Mouse (Mus musculus) brain, embryonic 14.5 days (tissue): Measurements from ENCODE around the gene Smarca2. TPM values are rescaled to one million over a fixed set of nuclear protein-coding genes. Genes with fewer than 3 reads are reported as not detected.
A peak's percentile ranks its signal among the peaks of the same experiment; 100 is the strongest.
"Not testable (repeated sequence)": the region's sequence is repeated elsewhere in the genome, so short reads cannot be mapped to it uniquely, and the experiment has no call there.

Source experiments
- DNase-seq: peaks from one replicate; pipeline ENCODE4 v3.0.0-alpha.2; 2011; ENCODE audit warnings: low read depth
- CTCF ChIP-seq: fragments of 200-500 bp; IDR thresholded peaks from 2 replicates; pipeline ENCODE4 v1.5.1; 2012; ENCODE audit warnings: inconsistent platforms, mild to moderate bottlenecking, moderate library complexity, borderline replicate concordance; ENCODE audit not compliant: insufficient read depth, insufficient read length; ENCODE audit errors: extremely low read depth
- POLR2A ChIP-seq: fragments of 200-500 bp; IDR thresholded peaks from 2 replicates; pipeline ENCODE4 v1.6.1; 2012; ENCODE audit warnings: mild to moderate bottlenecking, inconsistent platforms, borderline replicate concordance; ENCODE audit not compliant: poor library complexity, insufficient read depth, insufficient read length, severe bottlenecking; ENCODE audit errors: extremely low read depth
- polyA plus RNA-seq: library from polyadenylated mRNA; depleted of rRNA; stranded (reverse); fragments of >200 nt; gene quantifications from 2 replicates; pipeline ENCODE4 v1.2.3, GENCODE M21; 2012

Smarca2 gene
- polyA plus RNA-seq, 1 experiment: 100 TPM

DNA sequence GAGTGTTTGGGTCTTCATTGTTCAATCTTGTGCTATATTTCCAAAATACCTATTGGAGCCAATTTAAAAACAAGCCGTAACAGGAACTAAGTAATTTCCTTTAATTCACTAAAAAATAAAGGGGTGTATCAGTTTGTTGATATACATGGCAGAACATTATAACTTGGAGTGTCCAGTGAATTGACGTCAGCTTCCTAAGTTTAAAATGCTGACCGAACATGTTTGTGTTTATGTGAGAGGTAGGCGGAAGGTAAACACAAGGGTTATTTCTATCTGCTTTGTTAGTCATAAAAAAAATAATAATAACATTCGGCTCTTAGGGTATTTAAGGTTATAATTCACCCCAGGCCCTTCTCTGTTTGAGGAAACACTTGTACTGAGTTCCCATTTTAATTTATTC, 12.4 kb downstream of the Smarca2 start:
- DNase-seq: no peak
- TF ChIP-seq CTCF (no peak), POLR2A (no peak)

DNA sequence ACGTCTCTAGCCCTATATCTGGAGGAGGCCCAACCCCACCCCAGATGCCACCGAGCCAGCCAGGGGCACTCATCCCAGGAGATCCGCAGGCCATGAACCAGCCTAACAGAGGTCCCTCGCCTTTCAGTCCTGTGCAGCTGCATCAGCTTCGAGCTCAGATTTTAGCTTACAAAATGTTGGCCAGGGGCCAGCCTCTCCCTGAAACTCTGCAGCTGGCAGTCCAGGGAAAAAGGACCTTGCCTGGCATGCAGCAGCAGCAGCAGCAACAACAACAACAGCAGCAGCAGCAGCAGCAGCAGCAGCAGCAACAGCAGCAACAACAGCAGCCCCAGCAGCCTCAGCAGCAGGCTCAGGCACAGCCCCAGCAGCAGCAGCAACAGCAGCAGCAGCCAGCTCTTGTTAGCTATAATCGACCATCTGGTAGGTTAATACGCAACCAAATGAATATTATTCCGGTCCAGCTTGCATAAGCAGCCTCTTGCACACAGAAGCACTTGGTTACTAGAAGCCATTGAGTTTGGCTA, 25.9 kb downstream of the Smarca2 start:
- DNase-seq: peak; percentile 84
- TF ChIP-seq POLR2A (no peak), CTCF (no peak)

DNA sequence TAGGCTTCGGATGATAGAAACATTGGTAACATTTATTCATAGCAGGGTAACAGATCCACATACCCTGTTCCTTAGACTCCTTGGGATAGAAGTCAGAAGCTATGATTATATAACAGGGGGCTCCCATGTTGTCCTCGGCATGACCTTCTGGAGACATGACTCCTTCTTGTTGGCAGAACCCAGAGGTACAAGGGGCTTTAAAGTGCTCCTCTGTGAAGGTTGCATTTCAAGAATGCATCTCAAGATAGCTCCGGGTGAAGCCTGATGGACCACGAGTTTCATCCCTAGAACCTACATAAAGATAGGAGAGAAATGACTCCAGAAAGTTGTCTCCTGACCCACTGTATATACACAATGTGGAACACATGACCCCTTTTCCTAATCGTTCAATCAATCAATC, 27.4 kb downstream of the Smarca2 start:
- TF ChIP-seq CTCF (no peak), POLR2A (no peak)

DNA sequence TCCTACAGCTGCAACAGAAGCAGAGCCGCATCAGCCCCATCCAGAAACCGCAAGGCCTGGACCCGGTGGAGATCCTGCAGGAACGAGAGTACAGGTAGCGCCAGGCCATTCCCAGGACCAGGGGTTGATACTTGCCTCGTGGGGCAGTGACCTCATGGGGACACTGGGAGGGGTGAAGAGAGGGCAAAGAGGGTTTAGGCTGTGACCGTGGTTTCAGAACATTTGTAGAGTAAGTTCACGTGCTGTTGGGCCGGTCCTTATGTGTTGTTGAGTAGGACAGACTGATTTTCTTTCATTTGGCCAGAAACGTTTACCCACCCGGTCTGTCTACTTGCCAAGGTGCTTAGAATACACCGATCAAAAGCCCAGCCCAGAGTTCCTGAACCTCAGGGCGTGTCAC, 35.7 kb downstream of the Smarca2 start:
- DNase-seq: no peak
- TF ChIP-seq POLR2A (no peak), CTCF (no peak)

More for the DNA sequence above, 27.4 kb downstream of the Smarca2 start:
- DNase-seq: no peak

DNA sequence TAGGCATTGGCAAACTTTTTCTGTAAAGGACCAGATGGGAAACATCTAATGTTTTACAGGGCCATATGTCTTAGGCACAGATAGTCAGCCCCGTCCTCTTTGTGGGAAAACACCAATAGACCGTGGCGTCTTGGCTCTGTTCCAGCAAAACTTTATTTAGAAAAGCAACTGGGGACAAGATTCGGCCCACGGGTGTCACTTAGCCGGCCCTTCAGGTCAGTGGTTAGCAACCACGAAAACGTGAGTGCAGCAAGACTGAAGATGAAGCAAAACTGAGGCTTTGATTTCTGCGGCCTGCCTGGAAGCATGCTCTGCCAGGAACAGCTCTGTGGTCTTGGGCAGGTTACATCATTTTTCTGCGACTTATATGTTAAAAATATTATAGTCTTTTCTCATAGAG, 36.4 kb downstream of the Smarca2 start:
- no peak for TF ChIP-seq CTCF
- no peak for TF ChIP-seq POLR2A
- DNase-seq: no peak

DNA sequence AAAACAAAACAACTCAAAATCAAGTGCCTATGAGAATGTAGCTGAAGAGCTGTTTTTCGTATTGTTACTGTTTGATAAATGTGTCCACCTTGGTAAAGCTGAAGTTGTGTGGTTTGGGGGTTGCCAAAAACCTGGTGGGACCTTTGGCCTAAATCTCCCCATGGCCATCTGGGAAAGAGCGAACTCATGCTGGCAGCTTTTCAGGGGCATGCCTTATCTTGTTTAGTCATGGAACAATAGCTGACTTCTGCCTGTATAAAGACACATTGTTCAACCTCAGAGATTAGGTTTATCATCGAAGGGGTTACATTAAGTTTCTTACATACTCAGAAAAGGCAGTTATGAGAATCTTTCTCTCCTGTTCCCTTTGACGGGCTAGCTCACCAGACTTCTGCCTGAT, 38.2 kb downstream of the Smarca2 start:
- DNase-seq: no peak
- no peak for TF ChIP-seq POLR2A
- TF ChIP-seq CTCF: no peak

DNA sequence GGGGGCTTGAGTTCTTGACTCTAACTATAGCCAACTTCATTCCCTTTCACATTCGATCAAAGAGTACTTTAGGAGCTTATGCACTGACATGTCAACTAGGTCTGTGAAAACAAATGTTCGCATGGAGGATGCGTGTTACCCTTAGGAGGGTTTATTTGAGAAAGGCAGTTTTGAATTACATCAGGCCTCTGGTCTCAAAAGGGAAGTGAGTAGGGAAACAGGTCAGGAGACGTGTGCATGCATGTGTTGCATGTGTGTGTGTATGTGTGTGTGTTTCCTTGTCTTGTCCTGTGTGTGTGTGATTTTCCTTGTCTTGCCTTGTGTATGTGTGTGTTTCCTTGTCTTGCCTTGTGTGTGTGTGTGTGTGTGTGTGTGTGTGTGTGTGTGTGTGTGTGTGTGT, 39.1 kb downstream of the Smarca2 start:
- DNase-seq: no peak
- TF ChIP-seq CTCF (no peak), POLR2A (no peak)

DNA sequence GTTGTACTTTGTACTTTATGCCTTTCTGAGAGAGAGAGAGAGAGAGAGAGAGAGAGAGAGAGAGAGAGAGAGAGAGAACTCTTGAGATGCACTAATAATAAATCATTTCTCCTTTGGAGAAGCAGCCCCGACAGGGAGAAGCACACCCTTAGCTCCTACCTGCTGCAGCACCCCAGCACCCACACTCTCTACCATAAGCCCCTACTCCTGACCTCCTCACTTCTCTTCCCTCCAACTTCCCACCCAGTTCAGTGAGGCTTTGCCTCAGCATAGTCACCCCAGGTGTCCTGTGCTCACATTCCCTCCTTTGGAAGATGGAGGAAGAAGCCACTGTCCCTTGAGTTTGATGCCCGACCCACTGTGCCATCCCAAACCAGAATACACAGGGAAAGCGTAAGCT, 40.2 kb downstream of the Smarca2 start:
- no peak for DNase-seq
- TF ChIP-seq CTCF (no peak), POLR2A (no peak)

DNA sequence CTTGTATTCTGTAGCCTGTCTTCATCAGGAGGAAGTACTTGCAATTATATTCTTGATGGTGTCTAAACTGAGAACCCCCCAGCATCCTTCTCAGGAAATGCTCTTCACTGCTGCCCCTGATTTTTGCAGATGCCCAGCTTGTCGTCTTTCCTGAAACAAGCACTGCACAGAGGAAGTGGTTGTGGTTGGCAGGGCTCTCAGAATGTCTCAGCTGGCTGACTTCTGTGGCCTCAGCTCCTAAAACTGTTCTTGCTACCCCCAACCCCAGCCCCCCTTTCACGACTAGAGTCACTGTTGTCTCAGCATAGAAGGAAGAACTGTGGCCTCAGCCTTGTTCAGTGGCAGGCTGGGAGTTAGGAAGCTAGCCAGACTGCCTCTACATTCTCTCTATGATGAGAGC, 41.3 kb downstream of the Smarca2 start:
- TF ChIP-seq CTCF (no peak), POLR2A (no peak)
- DNase-seq: no peak

DNA sequence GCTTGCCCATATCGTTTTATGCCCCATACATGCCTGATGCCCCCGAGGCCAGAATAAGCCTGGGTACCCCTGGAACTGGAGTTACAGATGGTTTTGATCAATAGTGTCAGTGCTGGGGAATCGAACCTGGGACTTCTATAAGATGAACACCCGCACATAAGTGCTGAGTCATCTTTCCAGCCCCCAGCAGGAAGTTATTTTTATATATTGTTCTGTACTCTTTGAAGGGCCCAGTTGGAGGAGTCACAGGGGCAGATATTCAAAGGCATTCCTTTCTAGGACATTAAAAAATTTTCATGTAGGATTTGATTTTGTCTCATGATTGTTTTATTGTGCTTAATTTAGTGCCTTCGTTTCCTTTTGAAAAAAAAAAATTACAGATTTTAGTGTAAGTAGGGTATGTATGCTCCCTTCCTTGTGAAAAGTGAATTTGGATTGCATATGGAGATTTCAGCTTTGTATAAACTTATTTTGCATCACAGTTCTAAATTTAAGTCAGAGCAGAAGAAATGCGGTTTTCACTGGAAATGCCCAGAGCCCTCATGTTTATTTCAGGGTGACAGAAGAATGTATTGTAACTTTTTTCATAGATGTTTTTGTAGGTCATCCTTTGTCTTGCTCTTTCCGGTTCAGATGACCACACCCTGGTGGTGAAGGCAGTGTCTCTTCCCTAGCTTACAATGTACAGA, 45.9 kb downstream of the Smarca2 start:
- DNase-seq: no peak
- no peak for TF ChIP-seq CTCF
- no peak for TF ChIP-seq POLR2A

DNA sequence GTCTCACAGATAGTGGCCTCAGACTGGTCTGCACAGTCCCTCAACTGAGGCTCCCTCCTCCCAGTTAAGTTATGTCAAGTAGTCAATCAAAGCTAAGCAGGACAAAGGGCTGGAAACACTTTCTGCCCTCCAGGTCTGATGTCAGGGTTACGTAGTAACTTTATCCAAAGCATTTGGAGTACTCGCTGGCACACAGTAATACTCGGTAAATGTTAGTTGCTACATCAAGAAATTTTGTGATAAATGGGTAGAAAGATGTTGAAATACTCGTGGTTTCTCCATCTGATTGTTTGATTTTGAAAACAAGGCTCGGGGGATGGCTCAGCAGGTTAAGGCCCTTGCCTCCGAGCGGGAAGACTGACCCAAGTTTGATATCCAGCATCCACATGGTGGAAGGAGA, 53.5 kb downstream of the Smarca2 start:
- no peak for DNase-seq

DNA sequence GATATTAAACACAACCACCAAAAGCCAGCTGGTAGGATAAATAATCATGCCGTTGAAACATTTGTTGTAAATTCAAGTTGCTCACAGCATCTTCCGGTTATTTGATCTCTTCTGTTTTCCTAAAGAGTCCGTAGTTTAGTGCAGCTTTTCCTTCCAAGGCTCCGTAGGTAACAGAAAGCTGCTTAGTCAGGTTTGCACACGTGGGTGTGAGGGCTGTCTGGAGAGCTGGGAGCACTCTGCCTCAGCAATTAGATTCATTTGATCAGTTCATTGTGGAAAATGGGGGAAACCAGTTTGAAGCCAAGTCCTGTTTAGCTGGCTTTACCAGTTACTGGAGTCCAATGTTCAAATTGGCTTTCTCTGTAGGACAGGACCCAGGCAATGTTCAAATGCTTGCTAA, 55.1 kb downstream of the Smarca2 start:
- TF ChIP-seq POLR2A: no peak
- TF ChIP-seq CTCF: no peak
- peak; percentile 15 for DNase-seq

More for the DNA sequence above, 53.5 kb downstream of the Smarca2 start:
- no peak for TF ChIP-seq CTCF
- no peak for TF ChIP-seq POLR2A

DNA sequence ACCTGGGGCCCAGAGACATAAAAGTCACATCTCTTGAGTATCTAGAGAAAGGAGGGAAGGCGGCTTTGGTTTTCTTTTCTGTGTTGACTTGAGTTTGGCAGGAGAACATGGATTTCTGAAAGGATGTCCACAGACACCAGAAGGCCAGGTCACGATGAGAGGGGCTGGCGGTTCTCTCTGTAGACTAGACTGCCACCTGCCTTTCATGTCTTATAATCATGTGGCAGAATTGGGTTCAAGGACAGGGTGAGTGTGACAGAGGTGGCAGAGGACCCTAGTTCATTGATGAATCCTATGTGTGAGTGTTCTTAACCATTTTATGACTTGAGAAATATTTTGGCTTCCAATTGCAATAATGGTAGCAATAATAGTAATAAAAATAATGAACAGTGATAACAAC, 56.3 kb downstream of the Smarca2 start:
- no peak for DNase-seq
- no peak for TF ChIP-seq POLR2A
- no peak for TF ChIP-seq CTCF

DNA sequence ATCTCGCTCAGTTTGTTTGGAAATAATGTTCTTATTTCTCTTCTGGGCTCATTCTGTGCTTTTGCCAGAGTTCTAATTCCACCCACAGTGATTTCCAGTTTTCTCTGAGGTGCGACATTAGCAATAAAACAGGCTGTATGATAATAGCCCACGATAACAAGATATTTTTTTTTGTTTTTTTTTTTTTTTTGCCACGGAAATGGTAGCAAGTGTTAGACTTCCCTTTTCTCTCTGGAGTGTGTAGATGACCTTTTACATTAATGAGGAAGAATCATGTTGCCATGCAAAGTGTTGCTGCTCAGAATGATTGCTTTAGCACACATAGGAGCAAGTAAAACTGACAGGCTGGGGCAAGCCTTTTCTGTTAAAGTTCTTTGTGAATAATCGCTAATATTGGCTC, 61.5 kb downstream of the Smarca2 start:
- DNase-seq: no peak
- TF ChIP-seq CTCF (no peak), POLR2A (no peak)

DNA sequence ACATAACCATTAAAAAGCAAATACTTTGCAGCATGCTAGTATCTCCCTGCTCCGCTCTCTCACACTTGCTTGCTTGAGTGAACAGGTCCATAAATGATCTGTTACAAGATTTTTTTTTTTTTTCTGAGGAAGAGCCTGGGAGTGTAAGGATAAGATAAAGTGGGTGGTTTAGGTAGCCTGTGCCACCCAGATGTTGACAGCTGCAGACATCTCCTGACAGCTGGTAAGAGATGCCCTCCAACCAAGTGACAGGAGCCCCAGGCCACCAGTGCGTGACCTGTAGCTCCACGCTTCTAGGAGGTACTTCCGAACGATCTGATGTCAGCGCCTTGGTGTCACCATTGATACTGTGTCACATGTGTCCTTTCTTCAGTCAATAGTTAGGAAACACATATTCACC, 65.2 kb downstream of the Smarca2 start:
- TF ChIP-seq CTCF: no peak
- TF ChIP-seq POLR2A: no peak

DNA sequence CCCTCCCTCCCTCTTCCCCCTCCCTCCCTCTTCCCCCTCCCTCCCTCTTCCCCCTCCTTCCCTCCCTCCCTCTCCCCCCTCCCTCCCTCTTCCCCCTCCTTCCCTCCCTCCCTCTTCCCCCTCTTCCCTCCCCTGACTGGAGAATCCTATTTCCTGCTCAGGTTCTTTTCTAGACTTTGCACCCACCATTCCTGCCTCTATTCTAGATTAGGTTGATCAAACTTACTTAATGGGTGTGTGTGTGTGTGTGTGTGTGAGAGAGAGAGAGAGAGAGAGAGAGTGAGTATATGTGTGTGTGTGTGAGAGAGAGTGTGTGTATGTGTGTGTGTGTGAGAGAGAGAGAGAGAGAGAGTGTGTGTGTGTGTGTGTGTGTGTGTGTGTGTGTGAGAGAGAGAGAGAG, 66.6 kb downstream of the Smarca2 start:
- DNase-seq: not testable (repeated sequence)

More for the DNA sequence above, 65.2 kb downstream of the Smarca2 start:
- no peak for DNase-seq
